Mouse (Mus musculus) limb, embryonic 11.5 days (tissue): ENCODE measurements around the gene Srp14. TPM values are rescaled to one million over a fixed set of nuclear protein-coding genes. Genes with fewer than 3 reads are reported as not detected.

Experiments used
- ATAC-seq: fragments of 200-750 bp; cut with Nextera tagmentation; 2 replicates; pipeline ENCODE4 v1.8.0; 2017; ENCODE audit warnings: low read depth; ENCODE audit not compliant: insufficient number of reproducible peaks, low FRiP score, low TSS enrichment
- DNase-seq: peaks from one replicate; pipeline ENCODE4 v3.0.0-alpha.2; 2015; ENCODE audit warnings: low spot score
- H3K27ac ChIP-seq: fragments of 300-500 bp; sonication (generic); replicated peaks from 2 replicates; pipeline ENCODE4 v1.5.1; 2014; ENCODE audit warnings: low read depth, mild to moderate bottlenecking, low read length
- H3K27me3 ChIP-seq: fragments of 300-500 bp; sonication (generic); 2 replicates; pipeline ENCODE4 v1.6.1; 2014; ENCODE audit warnings: mild to moderate bottlenecking, low read length, mixed read lengths; ENCODE audit not compliant: control insufficient read depth, insufficient read depth
- H3K36me3 ChIP-seq: fragments of 300-500 bp; sonication (generic); 2 replicates; pipeline ENCODE4 v1.6.1; 2014; ENCODE audit warnings: mild to moderate bottlenecking, low read length, moderate library complexity, mixed read lengths; ENCODE audit not compliant: control insufficient read depth, insufficient read depth
- H3K4me1 ChIP-seq: fragments of 300-500 bp; sonication (generic); 2 replicates; pipeline ENCODE4 v1.6.1; 2014; ENCODE audit warnings: low read length, mixed read lengths; ENCODE audit not compliant: control insufficient read depth, insufficient read depth
- H3K4me2 ChIP-seq: fragments of 300-500 bp; sonication (generic); 2 replicates; pipeline ENCODE4 v1.6.1; 2014; ENCODE audit warnings: low read depth, mild to moderate bottlenecking, moderate library complexity; ENCODE audit not compliant: severe bottlenecking
- H3K4me3 ChIP-seq: fragments of 300-500 bp; sonication (generic); 2 replicates; pipeline ENCODE4 v1.5.1; 2014; ENCODE audit warnings: low read depth, low read length
- H3K9ac ChIP-seq: fragments of 300-500 bp; sonication (generic); 2 replicates; pipeline ENCODE4 v1.6.1; 2014; ENCODE audit warnings: mild to moderate bottlenecking, low read length
- H3K9me3 ChIP-seq: fragments of 300-500 bp; sonication (generic); 2 replicates; pipeline ENCODE4 v1.6.1; 2016; ENCODE audit warnings: low read length; ENCODE audit not compliant: control insufficient read depth
- whole genome bisulfite sequencing: fragments of 180-500 bp; shearing (Covaris S2); extraction: QIAGEN DNeasy Blood & Tissue Kit; methylation state at CpG from one replicate; pipeline ENCODE4 v1.1.7; 2014; 5-methylcytosine and 5-hydroxymethylcytosine counted together
- polyA plus RNA-seq: library from polyadenylated mRNA; unstranded; fragments of >200 nt; fragmentation: Nextera tagmentation; extraction: Ambion mirVana; gene quantifications from 2 replicates; pipeline ENCODE4 v1.2.1, GENCODE M21; 2014

The Srp14 gene
- polyA plus RNA-seq, 1 experiment from 2014 or later: 231 TPM

GRCm38 (mm10) chr2:118463480-118463879 lies 16.0 kb downstream of the Srp14 start:
- Histone ChIP-seq H3K4me2 (no peak overlapping the region), H3K36me3 (peaks cover 10% of the 10 kb centered on the region), H3K9me3 (no peaks in the 10 kb centered on the region), H3K27ac (no peak overlapping the region), H3K4me1 (no peaks in the 10 kb centered on the region), H3K9ac (no peak overlapping the region), H3K4me3 (no peak overlapping the region), H3K27me3 (no peaks in the 10 kb centered on the region)
- WGBS: 62% methylated on average over 5 of the region's 5 CpGs
- ATAC-seq (no peak), DNase-seq (no peak)

DNA sequence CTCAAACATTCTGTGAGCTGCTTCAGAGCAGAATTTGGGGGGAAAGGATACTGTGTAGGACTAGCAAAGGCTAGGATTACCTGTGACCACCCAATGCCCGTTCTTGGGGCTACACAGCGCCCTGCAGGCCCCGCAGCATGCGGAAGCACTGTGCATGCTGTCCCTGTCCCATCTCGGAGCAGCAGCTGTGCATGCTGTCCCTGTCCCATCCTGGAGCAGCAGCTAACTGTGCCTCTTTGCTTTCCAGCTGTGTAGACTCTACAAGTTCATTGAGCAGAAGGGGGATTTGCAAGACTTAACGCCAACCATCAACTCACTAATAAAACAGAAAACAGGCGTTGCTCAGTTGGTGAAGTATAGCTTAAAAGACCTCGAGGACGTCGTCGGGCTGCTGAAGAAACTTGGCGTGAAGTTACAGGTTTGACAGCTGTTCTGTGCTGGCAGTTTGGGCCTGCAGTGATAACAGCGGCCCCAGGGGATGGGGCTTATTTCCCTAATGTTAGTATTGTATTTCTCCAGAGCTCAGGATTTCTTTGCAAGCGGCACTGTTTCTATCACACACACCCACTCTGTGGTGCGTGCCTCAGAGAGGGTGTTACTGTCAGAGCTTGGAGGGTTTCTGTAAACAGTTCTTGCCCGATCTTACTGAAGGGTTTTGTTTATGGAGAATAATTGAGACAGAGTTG lies 17.9 kb downstream of the Srp14 start:
- Histone ChIP-seq H3K36me3 (peaks cover 8% of the 10 kb centered on the region), H3K9me3 (no peaks in the 10 kb centered on the region), H3K9ac (no peak overlapping the region), H3K4me2 (no peak overlapping the region), H3K27me3 (no peaks in the 10 kb centered on the region), H3K4me1 (no peaks in the 10 kb centered on the region), H3K27ac (no peak overlapping the region), H3K4me3 (no peak overlapping the region)
- ATAC-seq: no peak
- DNase-seq: no peak
- 70% methylated on average over 16 of the region's 16 CpGs for WGBS

DNA sequence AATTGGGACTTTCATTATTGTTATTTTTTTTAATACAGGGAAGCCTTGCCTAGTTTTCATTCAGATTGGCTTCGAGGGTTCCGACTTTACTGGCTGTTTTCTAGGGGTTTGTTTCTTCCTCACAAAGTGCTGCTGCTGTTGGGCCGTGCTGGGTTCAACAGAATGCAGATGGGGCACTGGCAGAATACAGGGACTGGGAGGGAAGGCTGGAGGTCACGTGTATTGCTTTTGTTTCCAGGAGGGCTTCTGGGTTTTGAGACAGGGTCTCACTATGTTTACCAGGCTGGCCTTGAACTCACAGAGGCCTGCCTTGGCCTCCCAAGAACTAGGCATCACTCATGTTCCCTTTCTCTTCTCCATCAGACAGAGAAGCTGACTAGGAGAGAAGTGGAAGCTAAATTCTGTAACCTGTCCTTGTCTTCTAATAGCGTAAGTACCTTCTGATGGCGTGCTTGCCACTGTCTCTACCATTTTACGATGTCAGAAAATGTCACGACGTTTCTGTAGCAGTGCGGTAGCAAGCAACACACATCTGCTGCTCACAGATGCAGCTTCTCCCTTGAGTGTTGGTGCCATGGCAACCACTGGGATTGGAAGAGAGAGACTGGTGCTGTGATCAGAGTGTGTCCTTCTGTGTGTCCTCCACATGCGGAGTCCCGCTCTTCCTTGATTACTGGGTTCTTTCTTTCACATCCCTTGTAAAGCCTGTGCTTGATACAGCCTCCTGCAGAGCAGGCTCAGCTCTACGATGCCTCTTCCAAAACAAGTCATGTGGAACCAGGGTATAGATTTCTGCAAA lies 21.8 kb downstream of the Srp14 start:
- ATAC-seq (no peak), DNase-seq (no peak)
- Histone ChIP-seq H3K27ac (no peak overlapping the region), H3K4me2 (no peak overlapping the region), H3K4me3 (no peak overlapping the region), H3K4me1 (no peaks in the 10 kb centered on the region), H3K9me3 (no peaks in the 10 kb centered on the region), H3K27me3 (no peaks in the 10 kb centered on the region), H3K9ac (no peak overlapping the region), H3K36me3 (peaks cover 2% of the 10 kb centered on the region; the same call in 1 of the 2 replicates)
- WGBS: 86% methylated on average over 13 of the region's 13 CpGs

GRCm38 (mm10) chr2:118457029-118457428 lies 22.5 kb downstream of the Srp14 start:
- Histone ChIP-seq H3K9me3 (no peaks in the 10 kb centered on the region), H3K9ac (no peak overlapping the region), H3K36me3 (peaks cover 2% of the 10 kb centered on the region; the same call in 1 of the 2 replicates), H3K4me2 (no peak overlapping the region), H3K4me3 (no peak overlapping the region), H3K27ac (no peak overlapping the region), H3K4me1 (no peaks in the 10 kb centered on the region), H3K27me3 (no peaks in the 10 kb centered on the region)
- DNase-seq (no peak), ATAC-seq (no peak)
- 92% methylated on average over 3 of the region's 3 CpGs for WGBS

GRCm38 (mm10) chr2:118451056-118451455 lies 28.5 kb downstream of the Srp14 start:
- Histone ChIP-seq H3K27me3 (no peaks in the 10 kb centered on the region), H3K4me3 (no peak overlapping the region), H3K4me2 (no peak overlapping the region), H3K27ac (no peak overlapping the region), H3K9ac (no peak overlapping the region), H3K4me1 (no peaks in the 10 kb centered on the region), H3K36me3 (no peaks in the 10 kb centered on the region), H3K9me3 (no peaks in the 10 kb centered on the region)
- 93% methylated on average over 6 of the region's 6 CpGs for WGBS
- no peak for DNase-seq
- no peak for ATAC-seq

DNA sequence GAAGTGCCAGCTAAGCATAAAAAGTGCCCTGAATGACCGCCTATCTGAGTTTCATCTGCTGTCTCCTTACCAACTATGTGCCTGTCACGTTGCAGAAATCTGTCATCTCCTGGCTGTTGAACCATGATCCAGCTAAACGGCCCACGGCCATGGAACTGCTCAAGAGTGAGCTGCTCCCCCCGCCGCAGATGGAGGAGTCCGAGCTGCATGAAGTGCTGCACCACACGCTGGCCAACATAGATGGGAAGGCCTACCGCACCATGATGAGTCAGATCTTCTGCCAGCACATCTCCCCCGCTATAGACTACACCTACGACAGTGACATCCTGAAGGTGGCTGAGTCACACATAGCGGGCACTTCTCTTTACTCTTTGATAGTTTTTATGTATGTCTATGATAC lies 31.3 kb downstream of the Srp14 start:
- DNase-seq (no peak), ATAC-seq (no peak)
- Histone ChIP-seq H3K4me1 (no peaks in the 10 kb centered on the region), H3K27ac (no peak overlapping the region), H3K4me3 (no peak overlapping the region), H3K9me3 (no peaks in the 10 kb centered on the region), H3K9ac (no peak overlapping the region), H3K27me3 (no peaks in the 10 kb centered on the region), H3K36me3 (no peaks in the 10 kb centered on the region), H3K4me2 (no peak overlapping the region)
- 92% methylated on average over 12 of the region's 12 CpGs for WGBS

DNA sequence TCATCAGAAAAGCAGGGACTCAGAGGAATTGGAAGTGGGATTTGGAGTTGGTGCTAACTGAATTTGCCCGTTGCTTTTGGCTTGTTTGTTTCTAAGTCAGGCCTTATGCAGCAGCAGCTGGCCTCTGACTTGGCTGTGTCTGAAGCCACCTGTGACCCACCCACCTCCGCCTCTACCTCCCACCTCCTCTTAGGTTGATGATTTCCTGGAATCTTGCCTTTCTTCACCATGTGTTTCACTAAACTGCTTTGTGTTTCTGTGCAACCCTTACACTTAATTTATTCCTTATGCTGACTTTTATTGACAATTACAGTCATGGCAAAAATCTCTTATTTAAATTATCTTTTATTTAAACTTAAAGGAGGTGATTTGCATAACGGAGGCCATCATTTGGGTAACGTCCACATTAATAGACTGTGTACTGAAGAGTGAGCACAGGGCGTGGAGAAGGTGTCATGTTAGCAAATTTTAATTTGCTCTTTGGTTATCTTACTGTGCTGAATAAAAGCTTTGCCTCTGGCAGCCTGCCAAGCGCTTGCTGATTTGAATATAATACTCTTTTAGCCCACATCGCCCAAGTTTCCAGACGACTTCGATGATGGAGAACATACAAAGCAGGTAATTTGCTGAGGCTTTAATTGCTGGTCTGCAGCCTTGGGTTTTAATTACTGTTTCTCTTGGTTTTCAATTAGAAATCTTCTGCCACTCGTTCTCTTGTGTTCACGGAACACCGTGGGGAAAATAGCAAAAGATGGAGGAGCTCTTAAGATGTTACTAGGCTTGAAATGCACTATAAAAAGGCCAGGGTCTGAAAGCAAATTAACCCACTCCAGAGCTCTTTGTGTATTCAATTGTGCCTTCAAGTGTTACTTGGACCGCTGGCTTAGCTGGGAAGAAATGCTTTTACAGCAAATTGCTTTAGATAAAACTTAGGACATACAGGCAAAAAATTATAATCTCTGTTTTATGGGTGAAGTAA lies 33.5 kb downstream of the Srp14 start:
- no peak overlapping the region for H3K9ac ChIP-seq
- ATAC-seq (no peak), DNase-seq (no peak)
- WGBS: 72% methylated on average over 13 of the region's 13 CpGs
- no peak overlapping the region for H3K27ac ChIP-seq
- no peaks in the 10 kb centered on the region for H3K27me3 ChIP-seq
- no peaks in the 10 kb centered on the region for H3K9me3 ChIP-seq
- no peak overlapping the region for H3K4me2 ChIP-seq
- H3K4me1 ChIP-seq: no peaks in the 10 kb centered on the region
- no peak overlapping the region for H3K4me3 ChIP-seq
- H3K36me3 ChIP-seq: peaks cover 4% of the 10 kb centered on the region; the same call in 1 of the 2 replicates

- H3K27me3 ChIP-seq: no peaks in the 10 kb centered on the region
- no peak for DNase-seq
- H3K4me2 ChIP-seq: no peak overlapping the region
- no peaks in the 10 kb centered on the region for H3K4me1 ChIP-seq
- H3K9me3 ChIP-seq: no peaks in the 10 kb centered on the region
- no peak for ATAC-seq
- H3K27ac ChIP-seq: no peak overlapping the region
- peaks cover 4% of the 10 kb centered on the region; the same call in 1 of the 2 replicates for H3K36me3 ChIP-seq
- H3K4me3 ChIP-seq: no peak overlapping the region
- 94% methylated on average over 4 of the region's 4 CpGs for WGBS
- H3K9ac ChIP-seq: no peak overlapping the region
Observed at GRCm38 (mm10) chr2:118442723-118443122, 36.8 kb downstream of the Srp14 start.
